Mouse (Mus musculus): ENCODE measurements at regions not wholly inside any gene's neighbourhood (a gene's known extent, or its start where the extent isn't known, plus 50 kb on each side); places are given as distances from the start of the nearest gene placed in this dataset.

DNA sequence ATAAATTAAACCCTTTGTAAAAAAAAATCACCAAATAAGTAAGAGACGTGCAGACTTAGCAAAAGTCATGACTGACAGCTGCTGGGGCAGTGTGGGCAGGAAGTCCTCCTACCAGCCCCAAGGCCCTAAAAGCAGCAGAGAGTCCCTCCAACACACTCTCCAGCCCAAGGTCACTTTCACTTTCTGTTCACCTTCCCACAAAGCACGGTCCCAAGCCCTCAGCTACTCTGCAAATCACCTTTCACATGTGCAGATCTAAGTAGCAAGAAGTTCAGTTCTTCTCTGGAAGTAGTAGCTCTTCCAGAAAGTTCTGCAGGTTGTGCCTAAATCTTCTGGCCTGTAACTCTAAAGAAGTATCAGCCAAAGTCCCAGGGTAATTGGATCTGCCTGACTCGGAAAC is 120.8 kb upstream of the Gm26657 start:
- no peak for DNase-seq

DNA sequence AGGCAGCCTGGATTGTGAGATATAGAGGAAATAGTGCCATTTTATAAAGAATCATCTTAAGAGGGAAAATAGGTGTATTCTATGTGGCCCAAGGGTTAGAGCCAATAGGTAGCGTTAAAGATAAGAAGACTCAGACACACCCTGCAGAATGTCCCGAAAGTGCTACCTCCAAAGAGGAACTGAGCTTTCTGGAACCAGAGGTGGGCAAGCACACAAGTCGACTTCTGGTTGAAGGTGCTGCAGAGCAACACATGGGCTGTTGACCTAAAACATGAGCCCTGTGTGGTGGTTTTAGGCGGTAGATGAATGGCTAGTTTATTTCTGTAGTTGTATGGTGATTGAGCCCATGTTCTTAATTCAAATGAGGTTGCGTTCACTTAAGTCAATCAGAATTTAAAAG is 121.4 kb upstream of the Gm26657 start:
- no peak for DNase-seq

DNA sequence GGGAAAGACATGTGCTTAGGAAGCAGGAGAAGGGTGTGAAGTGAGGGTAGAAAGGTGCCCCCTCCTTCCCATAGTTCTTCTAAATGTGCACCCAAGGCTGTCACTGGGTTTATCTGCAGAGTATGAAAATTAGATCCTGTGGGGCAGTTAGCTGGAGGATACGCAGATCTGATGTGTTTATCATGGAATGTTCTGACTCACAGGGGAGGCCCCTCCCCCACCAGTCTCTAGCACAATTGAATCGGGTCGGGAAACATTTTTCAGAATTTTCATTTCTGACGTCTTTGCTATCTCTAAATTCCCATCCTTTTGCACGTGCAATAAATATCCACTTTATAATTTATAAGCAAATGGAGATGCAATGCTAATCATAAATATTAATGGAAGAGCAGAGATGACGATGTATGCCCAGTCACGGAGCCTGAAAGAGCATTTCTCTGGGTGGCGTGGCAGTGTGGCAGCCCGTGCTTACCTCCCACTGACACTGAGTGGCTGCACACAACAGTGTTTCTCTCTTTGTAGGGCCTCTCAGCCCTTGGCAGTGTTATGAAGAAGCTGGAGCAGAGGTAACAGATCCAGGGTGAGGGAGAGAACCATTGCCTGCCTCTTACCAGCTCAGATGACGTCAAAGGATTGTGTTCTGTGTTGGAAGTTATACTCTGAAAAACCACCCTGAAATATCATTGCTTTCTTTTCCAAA is 122.1 kb upstream of the Gm26657 start:
- no peak for DNase-seq

DNA sequence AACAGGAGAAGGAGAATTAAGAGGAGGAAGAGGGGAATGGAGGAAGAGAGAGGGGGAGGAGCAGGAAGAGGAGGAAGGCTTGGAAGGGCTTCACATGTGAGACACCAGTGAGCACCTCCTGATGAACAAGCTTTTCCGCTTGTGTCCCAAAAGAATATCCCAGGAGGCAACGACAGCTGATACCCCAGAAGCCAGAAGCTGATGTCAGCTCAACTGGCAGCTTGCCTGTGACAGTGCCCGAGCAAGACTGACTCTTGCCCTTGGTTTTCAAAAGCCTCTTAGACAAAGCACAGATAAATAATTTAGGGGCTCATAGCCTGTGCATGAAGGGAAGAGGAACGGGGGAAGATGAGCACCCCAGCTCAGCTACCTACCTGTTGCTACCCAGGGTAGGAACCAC is 127.5 kb upstream of the Gm26657 start:
- no peak for DNase-seq

DNA sequence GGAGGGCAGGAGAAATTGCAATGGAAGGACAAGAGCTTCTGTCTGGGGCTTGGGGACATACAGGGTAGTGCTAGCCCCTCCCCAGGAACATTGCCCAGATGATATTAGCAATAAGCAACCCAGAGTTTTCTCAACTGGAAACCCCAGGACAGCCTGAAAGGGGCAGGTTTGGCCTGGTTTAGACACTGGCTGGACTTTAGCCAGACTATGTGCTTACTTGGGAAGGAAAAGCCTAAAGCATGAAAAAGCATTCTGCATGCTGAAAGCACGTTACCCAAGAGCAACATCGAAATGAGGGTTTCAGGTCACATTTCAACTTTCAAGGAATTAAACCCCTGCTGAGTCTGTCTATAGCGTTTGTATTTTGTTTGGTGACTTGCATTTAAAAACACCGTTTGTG is 128.1 kb upstream of the Gm26657 start:
- DNase-seq: no peak

DNA sequence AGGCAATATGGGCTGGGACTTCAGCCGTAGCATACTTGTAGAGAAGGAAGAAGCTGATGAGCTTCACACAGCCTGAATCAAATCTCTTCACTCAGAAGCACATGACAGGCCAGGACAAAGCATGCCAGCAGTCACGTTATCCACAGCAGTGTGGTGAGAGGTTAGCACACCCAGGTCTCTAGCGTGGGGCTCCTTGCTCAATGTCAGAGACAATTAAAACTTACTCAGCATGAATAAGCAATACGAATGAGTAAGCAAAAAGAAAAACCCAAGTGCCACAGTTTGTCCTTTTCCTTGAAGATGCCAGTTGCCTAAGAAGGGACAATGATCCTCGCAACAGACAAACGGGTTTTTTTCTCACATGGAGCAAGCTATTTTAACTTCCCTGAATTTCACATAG is 129.6 kb upstream of the Gm26657 start:
- DNase-seq: no peak

DNA sequence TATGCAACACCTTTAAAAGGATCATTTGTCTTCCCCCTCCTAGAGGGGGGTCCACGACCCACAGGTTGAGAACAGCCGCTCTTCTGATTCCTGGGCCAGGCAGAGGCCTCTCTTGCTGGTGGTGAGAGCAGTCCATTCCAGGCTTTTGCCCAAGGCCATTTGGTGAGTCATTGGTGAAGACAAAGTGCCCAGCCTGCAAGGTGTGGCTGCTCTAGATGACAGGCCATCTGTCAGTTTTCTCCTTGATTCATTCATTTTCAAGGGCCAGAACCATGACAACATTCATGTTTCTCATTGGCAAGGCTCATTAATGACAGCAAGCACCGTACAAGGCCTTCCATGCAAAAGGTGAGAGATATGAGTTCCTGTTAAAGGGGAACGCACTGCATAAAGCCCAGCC is 131.2 kb upstream of the Gm26657 start:
- DNase-seq: no peak

DNA sequence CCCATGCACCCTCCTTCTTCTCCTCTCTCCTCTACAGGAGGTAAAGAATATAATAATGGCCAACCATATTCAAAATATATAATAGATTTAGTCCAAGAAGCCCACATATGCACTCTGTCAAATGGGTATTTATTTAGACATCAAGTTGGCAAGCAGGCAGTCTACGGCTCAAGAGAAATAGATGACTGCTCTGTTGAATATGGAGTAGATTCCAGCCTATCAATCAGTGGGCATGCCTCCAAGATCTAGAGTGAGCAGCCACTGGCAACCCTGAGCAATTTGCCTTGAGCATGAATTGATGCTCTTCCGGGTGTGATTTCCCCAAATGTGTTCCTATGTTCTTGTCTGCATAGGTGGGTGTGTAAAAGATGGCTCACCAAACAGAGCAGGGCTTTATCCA is 141.5 kb upstream of the Gm26657 start:
- no peak for DNase-seq

DNA sequence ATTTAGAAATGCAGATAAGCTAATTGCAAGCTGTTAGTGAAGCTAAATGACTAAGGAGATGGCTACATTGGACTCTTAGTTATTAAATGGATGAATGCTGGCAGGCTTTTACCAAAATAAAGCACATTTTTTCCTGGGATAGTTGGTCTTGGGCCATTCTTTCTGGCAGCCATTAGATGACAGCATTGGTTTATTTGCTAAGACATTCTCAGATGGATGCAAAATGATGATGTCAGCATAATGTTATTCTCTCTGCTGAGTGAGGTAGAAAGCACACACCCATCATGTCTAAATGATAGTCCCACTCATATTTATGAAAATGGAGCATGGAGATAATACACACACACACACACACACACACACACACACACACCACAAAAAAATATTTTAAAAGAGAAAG is 141.9 kb upstream of the Gm26657 start:
- no peak for DNase-seq

DNA sequence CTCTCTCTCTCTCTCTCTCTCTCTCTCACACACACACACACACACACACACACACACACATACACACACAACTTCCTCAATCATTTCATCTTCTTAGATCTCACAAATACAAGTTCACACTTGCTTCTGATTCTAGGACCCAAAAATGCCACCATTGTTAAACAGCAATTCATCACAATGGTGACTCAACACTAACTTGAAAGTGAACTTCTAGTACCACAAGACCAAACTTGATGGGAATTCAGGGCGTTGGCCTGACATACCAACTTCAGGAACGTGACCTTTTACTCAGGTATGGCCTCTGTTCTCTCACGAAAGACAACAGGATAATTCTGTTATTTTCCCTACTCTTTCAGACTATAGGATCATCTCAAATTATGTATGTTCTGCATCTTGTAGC is 157.5 kb upstream of the Gm26657 start:
- no peak for DNase-seq

DNA sequence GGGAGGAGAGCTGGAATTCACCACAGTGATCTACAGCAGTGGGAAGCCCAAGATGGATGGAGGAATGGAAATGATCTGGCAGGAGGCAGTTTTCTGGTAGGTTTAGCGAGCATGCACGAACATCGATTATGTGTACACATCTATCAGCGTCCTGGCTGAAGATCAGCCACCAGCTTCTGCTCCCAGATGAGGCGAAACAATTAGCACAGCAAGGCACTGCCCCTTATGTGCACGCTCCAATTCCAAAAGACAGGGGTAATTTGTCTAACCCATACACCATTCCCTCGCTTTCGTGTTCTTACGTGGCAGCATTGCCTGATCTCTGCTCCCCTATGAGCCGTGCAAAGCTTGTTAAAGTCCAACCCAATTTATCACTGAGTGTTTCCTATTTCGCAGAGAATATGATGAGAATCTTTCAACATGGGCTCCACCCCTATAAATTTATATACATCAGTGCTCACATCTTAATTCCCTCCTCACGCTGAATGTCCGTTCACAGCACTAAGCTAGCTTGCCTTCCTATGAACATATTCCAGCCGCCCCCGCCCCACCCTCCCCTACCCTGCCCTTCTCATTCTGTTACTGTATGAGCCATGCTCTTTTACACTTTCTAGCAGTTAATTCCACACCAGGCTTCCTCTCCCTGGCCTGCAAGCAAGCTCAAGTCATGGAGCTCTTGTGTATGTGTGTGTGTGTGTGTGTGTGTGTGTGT is 162.9 kb upstream of the Gm26657 start:
- DNase-seq: no peak

DNA sequence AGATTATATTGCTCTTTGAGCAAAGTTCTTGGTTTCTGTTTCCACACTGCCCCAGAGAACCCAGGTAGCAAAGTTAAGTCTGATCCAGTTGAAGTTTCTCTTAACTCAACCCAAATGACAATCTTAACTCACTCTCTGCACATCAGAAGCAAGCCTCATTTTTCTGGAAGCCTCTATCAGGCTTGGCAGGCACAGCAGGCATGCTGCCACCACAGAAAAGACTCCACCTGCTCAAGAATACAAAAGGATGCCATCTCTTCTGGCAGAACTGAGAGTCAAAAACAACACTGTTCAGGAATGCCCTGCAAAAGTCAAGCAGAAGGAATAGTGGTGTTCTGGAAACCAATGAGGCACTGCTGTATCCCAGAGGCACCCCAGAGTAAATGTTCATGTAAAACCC is 187.7 kb upstream of the Gm26657 start:
- DNase-seq: no peak

DNA sequence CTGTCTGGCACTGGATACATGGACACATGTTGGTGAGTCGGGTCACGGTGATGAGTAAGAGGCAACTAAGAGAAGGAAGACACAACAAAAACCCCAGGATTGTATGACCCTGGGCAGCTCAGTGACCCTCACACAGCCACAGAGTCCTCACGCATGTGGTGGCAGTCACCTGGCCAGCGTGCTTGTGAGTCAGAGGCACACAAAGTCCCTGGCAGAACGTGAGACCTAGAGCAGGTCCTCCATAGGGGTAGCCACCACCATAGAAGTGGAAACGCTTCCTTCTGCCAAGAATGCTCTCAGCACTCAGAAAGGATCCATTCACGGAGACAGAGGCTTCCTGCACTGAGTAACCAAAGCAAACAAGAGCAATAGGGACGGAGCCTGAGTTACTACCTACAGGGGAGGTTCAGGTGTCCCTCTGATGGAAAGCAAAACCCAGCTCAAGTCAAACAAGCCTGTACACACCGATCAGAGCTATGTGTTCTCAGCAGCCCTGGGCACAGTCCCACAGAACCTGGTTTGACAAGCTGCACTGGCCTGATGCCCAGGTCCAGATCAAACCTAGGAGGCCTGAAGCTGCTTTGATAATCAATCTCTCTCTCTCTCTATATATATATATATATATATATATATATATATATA is 206.4 kb upstream of the Gm26657 start:
- DNase-seq: no peak

DNA sequence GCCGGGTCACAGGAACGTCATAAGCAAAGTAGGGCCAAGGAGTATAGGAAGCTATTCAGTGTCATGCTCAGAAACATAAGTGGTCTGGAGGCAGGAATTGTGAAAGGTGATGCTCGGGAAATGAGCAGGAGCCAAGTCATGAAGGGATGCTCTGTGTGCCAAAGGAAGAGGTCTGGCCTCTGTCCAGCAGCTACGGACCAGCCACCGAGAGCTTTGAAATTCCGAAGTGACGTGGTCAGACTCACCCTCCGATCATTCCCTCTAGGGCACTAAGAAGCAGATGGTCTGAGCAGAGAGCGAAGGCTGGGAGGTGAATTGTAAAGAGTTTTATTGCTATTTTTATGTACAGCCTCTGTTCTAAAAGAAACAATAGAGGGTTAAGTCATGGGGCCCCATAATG is 206.9 kb upstream of the Gm26657 start:
- DNase-seq: no peak

DNA sequence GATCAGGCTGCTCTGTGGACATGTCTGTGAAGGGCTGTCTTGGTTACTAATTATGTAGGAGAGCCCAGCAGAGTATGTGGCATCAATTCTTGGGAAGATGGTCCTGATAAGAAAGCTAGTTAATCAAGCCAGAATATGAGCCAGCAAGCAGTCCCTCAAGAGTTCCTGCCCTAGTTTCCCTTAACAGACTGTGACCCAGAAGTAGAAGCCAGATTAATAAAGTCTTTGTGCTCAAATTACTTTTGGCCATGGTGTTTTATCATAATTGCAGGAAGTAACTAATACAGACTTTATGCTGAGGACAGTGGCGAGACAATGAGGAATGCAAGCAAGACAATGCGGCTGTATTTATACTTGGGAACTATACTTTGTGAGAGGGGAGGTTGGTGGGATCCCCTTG is 211.3 kb upstream of the Gm26657 start:
- DNase-seq: no peak

DNA sequence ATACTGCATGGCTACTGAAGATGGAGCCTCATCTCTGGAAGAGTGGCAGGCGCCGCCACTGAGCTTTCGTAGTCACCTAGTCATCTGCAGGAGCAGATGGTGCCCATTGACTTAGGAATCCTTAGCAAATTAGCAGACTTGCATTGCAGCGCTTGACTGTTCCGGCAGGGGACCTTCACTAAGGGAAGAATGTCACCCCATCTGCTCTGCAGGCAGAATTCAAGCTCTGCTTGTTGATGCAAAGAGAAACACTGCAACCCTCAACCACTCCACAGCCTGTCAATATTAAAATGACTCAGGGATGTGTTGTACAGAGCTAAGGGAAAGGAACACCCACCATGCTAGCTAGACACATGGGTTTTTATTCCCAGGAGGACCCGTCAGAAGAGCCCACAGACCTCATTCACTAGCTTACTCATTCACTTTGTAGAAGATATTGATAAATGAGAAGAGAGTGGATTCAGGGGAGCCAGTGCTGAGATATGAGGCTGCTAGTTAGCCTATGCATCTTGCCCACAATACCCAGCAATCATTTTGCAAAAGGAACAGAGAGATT is 215.4 kb upstream of the Gm26657 start:
- no peak for DNase-seq

DNA sequence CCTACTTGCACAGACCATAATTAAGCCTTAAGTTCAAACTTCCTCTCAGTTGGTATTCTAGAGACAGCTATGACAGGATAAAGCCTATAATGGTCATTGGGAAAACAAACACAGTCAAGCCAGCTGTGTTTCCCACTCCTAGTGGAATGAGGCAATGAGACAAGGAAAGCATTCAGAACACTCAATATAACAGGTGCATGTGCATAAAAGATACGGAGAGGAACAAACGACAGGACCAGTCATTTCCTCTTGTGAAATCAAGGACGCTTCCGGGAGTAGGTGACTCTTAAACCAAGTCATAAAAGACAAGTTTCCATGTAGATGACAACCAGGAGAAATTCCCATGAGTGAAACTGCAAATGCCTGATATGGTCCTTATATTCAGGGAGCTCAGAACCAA is 232.1 kb upstream of the Gm26657 start:
- no peak for DNase-seq

DNA sequence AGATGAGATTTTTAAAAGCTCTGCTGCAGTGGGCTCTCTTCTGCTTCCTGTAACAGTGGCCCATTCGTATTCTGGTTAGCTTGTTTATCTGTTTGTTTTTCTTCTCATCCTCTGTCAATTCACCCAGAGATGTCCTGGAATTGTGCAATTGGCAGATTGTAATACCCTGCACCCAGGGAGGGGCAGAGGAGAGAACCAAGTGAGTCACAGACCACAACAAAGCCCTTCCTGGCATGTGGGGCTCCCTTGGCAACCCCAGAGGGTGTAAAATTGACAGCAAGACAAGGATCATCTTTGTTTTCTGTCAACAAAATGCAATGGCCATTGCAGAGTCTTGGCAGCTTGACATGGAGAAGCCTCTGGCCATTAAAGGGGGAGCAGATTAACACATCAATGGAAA is 233.1 kb upstream of the Gm26657 start:
- no peak for DNase-seq

DNA sequence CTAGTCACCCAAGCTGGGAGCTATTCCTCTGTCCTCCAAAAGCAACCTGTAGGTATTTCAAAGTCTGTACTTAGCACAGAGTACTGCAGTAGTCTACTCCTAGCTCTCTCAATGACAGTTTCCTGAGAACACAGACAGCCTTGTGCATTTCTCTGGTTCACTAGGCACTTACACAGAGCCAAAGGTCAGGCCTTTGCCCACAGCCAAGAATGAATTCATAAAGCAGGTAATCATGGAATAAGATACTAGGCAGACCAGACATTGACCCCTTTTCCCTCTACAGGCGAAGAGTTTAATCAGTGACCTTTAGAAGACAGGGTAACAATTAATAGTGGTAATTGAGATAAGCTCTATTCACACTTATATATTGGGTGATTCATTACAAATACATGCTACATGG is 233.8 kb upstream of the Gm26657 start:
- no peak for DNase-seq

DNA sequence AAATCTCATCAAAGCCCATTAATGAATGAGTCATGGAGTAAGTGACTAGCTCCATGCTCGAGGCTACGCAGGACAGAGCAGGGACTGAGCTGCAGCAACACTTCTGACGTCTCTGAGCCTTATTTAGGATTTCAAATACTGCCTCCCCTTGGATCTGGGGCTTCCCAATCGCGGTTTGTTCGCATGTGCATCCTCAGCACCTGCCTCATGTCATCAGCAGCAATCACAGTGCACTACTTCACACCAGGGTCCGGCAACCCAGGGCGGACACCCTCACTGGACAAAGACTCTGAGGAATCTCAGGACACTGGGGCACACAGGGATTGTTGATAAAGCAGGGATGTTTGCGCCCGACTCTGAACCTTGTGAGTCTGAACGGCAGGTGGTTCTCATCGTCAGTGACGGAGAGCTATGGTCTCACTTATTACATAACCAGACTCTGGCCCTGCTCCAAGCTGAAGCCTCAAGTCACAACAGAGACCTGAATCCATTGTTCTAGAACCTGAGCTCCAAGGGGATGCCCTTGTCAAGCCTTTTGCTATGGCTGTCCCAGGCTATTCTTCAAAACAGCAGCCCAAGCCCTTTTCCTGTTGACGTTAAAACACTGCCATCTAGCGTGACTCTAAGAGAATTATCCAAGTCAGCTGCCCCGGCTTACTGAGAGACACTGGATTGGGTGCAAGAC is 247.2 kb upstream of the Gm26657 start:
- no peak for DNase-seq

DNA sequence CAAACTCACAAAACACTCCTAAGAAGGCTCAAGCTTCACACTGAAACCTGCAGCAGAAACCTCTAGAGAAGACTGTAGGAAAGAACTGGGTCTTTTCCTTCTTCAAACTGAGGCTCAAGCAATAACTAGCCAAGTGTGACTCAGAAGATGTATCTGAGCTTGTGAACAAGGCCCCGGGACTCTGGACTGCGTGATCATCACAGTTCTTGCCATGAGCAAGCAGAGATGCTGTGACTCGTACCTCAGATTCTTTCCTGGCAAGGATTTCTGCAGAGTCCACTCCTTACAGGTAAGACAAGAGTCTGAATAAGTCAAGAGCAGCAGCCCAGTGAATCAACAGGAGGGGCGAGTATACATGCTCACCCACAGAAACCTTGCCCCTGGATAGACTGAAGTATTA is 250.5 kb upstream of the Gm26657 start:
- DNase-seq: no peak

DNA sequence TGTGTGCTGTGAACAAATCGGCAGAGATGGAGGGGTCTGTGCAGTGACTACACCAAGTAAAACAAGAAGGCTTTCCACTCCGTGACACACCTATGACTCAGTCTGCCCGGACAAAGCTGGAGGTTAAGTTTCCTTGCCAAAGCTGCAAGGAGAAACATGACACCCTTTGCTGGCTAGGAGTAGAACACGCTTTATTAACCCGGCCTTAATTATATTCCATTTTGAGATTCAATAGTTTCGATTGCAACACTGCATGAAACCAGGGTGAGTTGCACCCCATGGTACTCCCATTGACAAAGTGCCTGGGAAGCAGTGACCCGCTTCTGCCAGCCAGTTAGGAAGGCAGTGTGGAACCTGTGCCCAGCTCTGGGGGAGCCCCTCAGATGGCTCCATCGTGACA is 256.2 kb upstream of the Gm26657 start:
- DNase-seq: no peak

DNA sequence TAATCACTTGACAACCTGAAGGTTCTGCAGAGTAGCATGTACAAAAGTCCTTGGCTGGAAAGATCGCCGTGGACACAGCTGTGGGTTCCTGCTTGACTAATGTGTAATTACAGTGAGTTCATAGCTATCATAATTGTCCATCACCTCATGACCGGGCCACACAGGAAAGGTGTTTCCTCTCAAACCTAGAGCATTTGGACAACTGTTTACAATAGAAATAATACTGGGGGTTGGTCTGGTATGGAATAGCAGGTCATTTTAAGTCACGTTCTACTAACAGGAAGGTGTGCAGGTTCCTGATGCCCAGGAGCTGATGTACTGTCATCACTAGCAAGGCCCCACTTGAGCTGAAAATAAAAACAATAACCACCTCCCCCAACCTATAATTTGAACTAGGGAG is 283.1 kb upstream of the Gm26657 start:
- no peak for DNase-seq

DNA sequence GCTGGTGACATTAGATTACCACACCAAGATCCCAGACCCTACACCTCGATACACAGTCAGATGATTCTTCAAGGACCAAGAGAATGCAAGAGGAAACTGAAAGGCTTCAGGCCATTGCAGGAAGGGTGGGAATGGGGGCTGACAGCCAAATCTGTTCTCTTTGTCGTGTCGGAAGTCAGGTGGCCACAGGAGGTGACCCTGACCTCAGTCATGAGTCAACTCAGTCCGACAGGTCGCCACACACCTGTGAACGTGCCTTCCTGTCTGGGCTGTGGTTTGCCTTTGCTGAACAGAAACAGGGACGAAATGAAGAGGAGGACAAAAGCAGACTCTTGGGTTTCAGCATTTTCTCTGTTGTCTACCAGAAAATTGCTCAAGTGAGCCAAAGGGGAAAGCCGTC is 318.3 kb upstream of the Gm26657 start:
- DNase-seq: no peak
